Mouse (Mus musculus) MEL (cell line): Measurements from ENCODE around the gene Cisd3. TPM values are rescaled to one million over a fixed set of nuclear protein-coding genes. Genes with fewer than 3 reads are reported as not detected.

ENCODE experiments used
- DNase-seq: peaks from one replicate; pipeline ENCODE4 v3.0.0; 2011; ENCODE audit warnings: low read depth, low spot score
- H3K27ac ChIP-seq: 2 replicates; pipeline ENCODE4 v1.5.1; 2012; ENCODE audit warnings: low read depth, mild to moderate bottlenecking, control low read depth, low read length, moderate library complexity; ENCODE audit not compliant: control insufficient read depth
- H3K27me3 ChIP-seq, 2 experiments: fragments of 150-350 bp in 1 of 2; sonication (generic) in 1 of 2; 2 replicates each; pipeline ENCODE4 v1.6.1; 2012; ENCODE audit warnings: low read length in 2 of 2, mild to moderate bottlenecking in 2 of 2, improper control_type of control experiment in 1 of 2, moderate library complexity in 1 of 2; ENCODE audit not compliant: insufficient read depth in 2 of 2, control insufficient read depth in 1 of 2
- H3K36me3 ChIP-seq, 2 experiments: 2 replicates each; pipeline ENCODE4 v1.6.1; 2012 to 2014; ENCODE audit warnings: low read length in 2 of 2, improper control_type of control experiment in 1 of 2, inconsistent platforms in 1 of 2, mild to moderate bottlenecking in 1 of 2; ENCODE audit not compliant: insufficient read depth in 2 of 2, control insufficient read depth in 1 of 2
- H3K4me1 ChIP-seq, 2 experiments: fragments of 150-350 bp in 1 of 2; sonication (generic) in 1 of 2; 2 replicates each; pipeline ENCODE4 v1.6.1; 2012; ENCODE audit warnings: low read length in 2 of 2, improper control_type of control experiment in 1 of 2, mild to moderate bottlenecking in 1 of 2; ENCODE audit not compliant: insufficient read depth in 2 of 2, control insufficient read depth in 1 of 2
- H3K4me3 ChIP-seq, 2 experiments: fragments of 150-350 bp in 1 of 2; sonication (generic) in 1 of 2; 2 replicates each; pipeline ENCODE4 v1.5.1; 2012; ENCODE audit warnings: low read depth in 2 of 2, low read length in 2 of 2, mild to moderate bottlenecking in 2 of 2, moderate library complexity in 2 of 2, control low read depth in 1 of 2, improper control_type of control experiment in 1 of 2; ENCODE audit not compliant: control insufficient read depth in 1 of 2, insufficient read depth in 1 of 2
- H3K79me2 ChIP-seq: 2 replicates; pipeline ENCODE4 v1.6.1; 2012; ENCODE audit warnings: mild to moderate bottlenecking, low read length, moderate library complexity; ENCODE audit not compliant: control insufficient read depth, poor library complexity, insufficient read depth
- H3K9ac ChIP-seq: 2 replicates; pipeline ENCODE4 v1.6.1; 2012; ENCODE audit warnings: low read depth, mild to moderate bottlenecking, control low read depth, low read length, moderate library complexity; ENCODE audit not compliant: control insufficient read depth, poor library complexity, severe bottlenecking
- H3K9me3 ChIP-seq: fragments of 150-350 bp; sonication (generic); replicated peaks from 2 replicates; pipeline ENCODE4 v1.6.1; 2012; ENCODE audit warnings: mild to moderate bottlenecking, low read length, improper control_type of control experiment, moderate library complexity; ENCODE audit not compliant: insufficient read depth
- BHLHE40 ChIP-seq: IDR thresholded peaks from 2 replicates; pipeline ENCODE4 v1.6.1; 2012; ENCODE audit warnings: low read depth, mild to moderate bottlenecking, inconsistent platforms, low read length, improper control_type of control experiment, borderline replicate concordance
- CHD1 ChIP-seq: IDR thresholded peaks from 2 replicates; pipeline ENCODE4 v1.6.1; 2012; ENCODE audit warnings: low read depth, mild to moderate bottlenecking, inconsistent platforms, low read length, improper control_type of control experiment
- CHD2 ChIP-seq: IDR thresholded peaks from 2 replicates; pipeline ENCODE4 v1.6.1; 2011; ENCODE audit warnings: low read length, improper control_type of control experiment
- CTCF ChIP-seq, 3 experiments: IDR thresholded peaks in 2 of 3; conservative IDR thresholded peaks in 1 of 3; 2 replicates each; pipeline ENCODE4 v1.5.1; 2011 to 2012; ENCODE audit warnings: low read length in 3 of 3, low read depth in 2 of 3, mild to moderate bottlenecking in 2 of 3, improper control_type of control experiment in 1 of 3, inconsistent platforms in 1 of 3, mixed read lengths in 1 of 3, moderate library complexity in 1 of 3; ENCODE audit not compliant: control insufficient read depth in 1 of 3, insufficient read depth in 1 of 3, poor library complexity in 1 of 3, severe bottlenecking in 1 of 3
- EP300 ChIP-seq, 2 experiments: IDR thresholded peaks; 2 replicates each; pipeline ENCODE4 v1.6.1; 2011; ENCODE audit warnings: improper control_type of control experiment in 2 of 2, low read length in 2 of 2, low read depth in 1 of 2, mild to moderate bottlenecking in 1 of 2
- ETS1 ChIP-seq: IDR thresholded peaks from 2 replicates; pipeline ENCODE4 v1.6.1; 2012; ENCODE audit warnings: low read depth, mild to moderate bottlenecking, inconsistent platforms, low read length, improper control_type of control experiment, moderate library complexity
- GABPA ChIP-seq: IDR thresholded peaks from 2 replicates; pipeline ENCODE4 v1.6.1; 2012; ENCODE audit warnings: low read depth, mild to moderate bottlenecking, inconsistent platforms, low read length, improper control_type of control experiment, moderate library complexity
- GATA1 ChIP-seq: IDR thresholded peaks from 2 replicates; pipeline ENCODE4 v1.6.1; 2011; ENCODE audit warnings: low read depth, low read length, improper control_type of control experiment
- HCFC1 ChIP-seq: IDR thresholded peaks from 2 replicates; pipeline ENCODE4 v1.6.1; 2012; ENCODE audit warnings: low read depth, mild to moderate bottlenecking, inconsistent platforms, low read length, improper control_type of control experiment, moderate library complexity
- KAT2A ChIP-seq: conservative IDR thresholded peaks from 2 replicates; pipeline ENCODE4 v1.6.1; 2012; ENCODE audit warnings: low read depth, low read length, improper control_type of control experiment, inconsistent platforms
- MAFK ChIP-seq: IDR thresholded peaks from 2 replicates; pipeline ENCODE4 v1.6.1; 2011; ENCODE audit warnings: low read depth, mild to moderate bottlenecking, low read length, improper control_type of control experiment, borderline replicate concordance
- MAZ ChIP-seq: IDR thresholded peaks from 2 replicates; pipeline ENCODE4 v1.6.1; 2012; ENCODE audit warnings: low read depth, mild to moderate bottlenecking, inconsistent platforms, low read length, improper control_type of control experiment
- MXI1 ChIP-seq: IDR thresholded peaks from 2 replicates; pipeline ENCODE4 v1.6.1; 2011; ENCODE audit warnings: mild to moderate bottlenecking, low read depth, low read length, improper control_type of control experiment
- MYB ChIP-seq: IDR thresholded peaks from 2 replicates; pipeline ENCODE4 v1.6.1; 2011; ENCODE audit warnings: mild to moderate bottlenecking, low read depth, low read length, improper control_type of control experiment
- NELFE ChIP-seq: IDR thresholded peaks from 2 replicates; pipeline ENCODE4 v1.6.1; 2011; ENCODE audit warnings: low read depth, low read length, improper control_type of control experiment
- NRF1 ChIP-seq: IDR thresholded peaks from 2 replicates; pipeline ENCODE4 v1.6.1; 2014; ENCODE audit warnings: low read depth, mild to moderate bottlenecking, inconsistent platforms, low read length, improper control_type of control experiment, moderate library complexity; ENCODE audit not compliant: poor library complexity, insufficient read depth, severe bottlenecking
- POLR2A ChIP-seq, 2 experiments: IDR thresholded peaks; 2 replicates each; pipeline ENCODE4 v1.6.1; 2011 to 2012; ENCODE audit warnings: low read length in 2 of 2, mild to moderate bottlenecking in 2 of 2, control low read depth in 1 of 2, improper control_type of control experiment in 1 of 2, low read depth in 1 of 2, moderate library complexity in 1 of 2; ENCODE audit not compliant: control insufficient read depth in 1 of 2, insufficient read depth in 1 of 2, poor library complexity in 1 of 2
- POLR2AphosphoS2 ChIP-seq: IDR thresholded peaks from 2 replicates; pipeline ENCODE4 v1.6.1; 2011; ENCODE audit warnings: low read length, improper control_type of control experiment
- POLR2AphosphoS5 ChIP-seq: IDR thresholded peaks from 2 replicates; pipeline ENCODE4 v1.6.1; 2012; ENCODE audit warnings: low read depth, borderline replicate concordance, mild to moderate bottlenecking, inconsistent platforms, low read length, moderate library complexity, mixed read lengths
- RAD21 ChIP-seq: IDR thresholded peaks from 2 replicates; pipeline ENCODE4 v1.6.1; 2011; ENCODE audit warnings: mild to moderate bottlenecking, low read depth, low read length, improper control_type of control experiment
- RCOR1 ChIP-seq: IDR thresholded peaks from 2 replicates; pipeline ENCODE4 v1.6.1; 2012; ENCODE audit warnings: low read depth, mild to moderate bottlenecking, inconsistent platforms, low read length, improper control_type of control experiment
- SMC3 ChIP-seq: IDR thresholded peaks from 2 replicates; pipeline ENCODE4 v1.6.1; 2011; ENCODE audit warnings: low read depth, low read length, improper control_type of control experiment
- TBP ChIP-seq: IDR thresholded peaks from 2 replicates; pipeline ENCODE4 v1.8.0; 2011; ENCODE audit warnings: low read depth, low read length, improper control_type of control experiment
- TCF12 ChIP-seq: IDR thresholded peaks from 2 replicates; pipeline ENCODE4 v1.6.1; 2014; ENCODE audit warnings: low read depth, mild to moderate bottlenecking, inconsistent platforms, low read length, improper control_type of control experiment, moderate library complexity
- UBTF ChIP-seq: IDR thresholded peaks from 2 replicates; pipeline ENCODE4 v1.6.1; 2012; ENCODE audit warnings: low read depth, mild to moderate bottlenecking, inconsistent platforms, low read length, improper control_type of control experiment, moderate library complexity, borderline replicate concordance; ENCODE audit not compliant: insufficient read depth
- USF1 ChIP-seq: IDR thresholded peaks from 2 replicates; pipeline ENCODE4 v1.6.1; 2014; ENCODE audit warnings: low read depth, mild to moderate bottlenecking, inconsistent platforms, low read length, improper control_type of control experiment, moderate library complexity
- USF2 ChIP-seq, 2 experiments: IDR thresholded peaks; 2 replicates each; pipeline ENCODE4 v1.6.1; 2011 to 2012; ENCODE audit warnings: improper control_type of control experiment in 2 of 2, low read length in 2 of 2, borderline replicate concordance in 1 of 2, inconsistent platforms in 1 of 2, low read depth in 1 of 2, mild to moderate bottlenecking in 1 of 2; ENCODE audit not compliant: insufficient read depth in 1 of 2
- ZC3H11A ChIP-seq: IDR thresholded peaks from 2 replicates; pipeline ENCODE4 v1.6.1; 2012; ENCODE audit warnings: low read depth, mild to moderate bottlenecking, inconsistent platforms, low read length, improper control_type of control experiment
- ZKSCAN1 ChIP-seq: IDR thresholded peaks from 2 replicates; pipeline ENCODE4 v1.6.1; 2012; ENCODE audit warnings: low read depth, mild to moderate bottlenecking, inconsistent platforms, low read length, improper control_type of control experiment, moderate library complexity
- ZMIZ1 ChIP-seq: IDR thresholded peaks from 2 replicates; pipeline ENCODE4 v1.6.1; 2012; ENCODE audit warnings: low read depth, mild to moderate bottlenecking, inconsistent platforms, low read length, improper control_type of control experiment, moderate library complexity
- ZNF384 ChIP-seq: IDR thresholded peaks from 2 replicates; pipeline ENCODE4 v1.6.1; 2012; ENCODE audit warnings: low read depth, mild to moderate bottlenecking, inconsistent platforms, low read length, improper control_type of control experiment
- polyA plus RNA-seq, 2 experiments: library from polyadenylated mRNA; stranded (reverse) in 1 of 2; unstranded in 1 of 2; fragments of >175 nt in 1 of 2; fragments of >200 nt in 1 of 2; gene quantifications; 2 replicates each; pipeline versions ENCODE4 v1.2.1 to v1.2.4; 2012; ENCODE audit warnings: low replicate concordance in 2 of 2, low read depth in 1 of 2; ENCODE audit not compliant: insufficient read length in 2 of 2, insufficient read depth in 1 of 2, missing spikeins in 1 of 2
- total RNA-seq: library from RNA; depleted of rRNA; stranded (reverse); fragments of 300-350 nt; gene quantifications from 2 replicates; pipeline ENCODE4 v1.2.3, GENCODE M21; 2012

The Cisd3 gene
- total and polyA plus RNA-seq, 3 experiments = 1.7 to 6.1 TPM; not detected in 1

DNA sequence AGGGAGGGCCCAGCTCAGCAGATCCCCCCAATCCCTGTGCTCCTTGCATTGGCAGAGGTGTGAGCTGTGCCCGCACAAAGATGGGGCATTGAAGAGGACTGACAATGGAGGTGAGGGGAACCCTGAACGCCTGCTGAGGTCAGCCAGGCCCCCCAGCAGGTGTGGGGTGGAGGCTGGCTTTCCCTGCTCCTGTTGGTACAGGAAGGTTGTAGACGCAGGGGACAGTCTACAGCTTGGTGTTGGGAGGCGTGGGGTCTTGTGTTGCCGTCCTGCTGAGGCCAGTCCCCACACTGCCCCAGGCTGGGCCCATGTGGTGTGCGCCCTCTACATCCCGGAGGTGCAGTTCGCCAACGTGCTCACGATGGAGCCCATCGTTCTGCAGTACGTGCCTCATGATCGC is 20.2 kb upstream of the Cisd3 start:
- Histone ChIP-seq H3K9ac (no peak overlapping the region), H3K9me3 (no peaks in the 10 kb centered on the region), H3K27me3 (no peaks in the 10 kb centered on the region), H3K4me3 (no peak overlapping the region), H3K79me2 (peaks cover 7% of the 10 kb centered on the region), H3K36me3 (no peaks in the 10 kb centered on the region; a peak in 1 of 4 replicates), H3K4me1 (peaks cover 8 to 12% of the 10 kb centered on the region in 2 experiments), H3K27ac (no peak overlapping the region)
- DNase-seq = no peak
- TF ChIP-seq UBTF = no peak
- TF ChIP-seq MAZ = no peak
- TF ChIP-seq POLR2A (IDR thresholded peaks at IDR 0.05; ENCODE audit: control insufficient read depth in 1 of 2, insufficient read depth in 1 of 2, low read depth in 1 of 2, low read length in 2 of 2, poor library complexity in 1 of 2) = no peak
- TF ChIP-seq NELFE = no peak
- no peak for TF ChIP-seq SMC3
- no peak for TF ChIP-seq ZNF384
- TF ChIP-seq TBP = no peak
- no peak for TF ChIP-seq USF2 (IDR thresholded peaks at IDR 0.05; ENCODE audit: borderline replicate concordance in 1 of 2, insufficient read depth in 1 of 2, low read depth in 1 of 2, low read length in 2 of 2)
- TF ChIP-seq CHD2 = no peak
- no peak for TF ChIP-seq ZKSCAN1
- no peak for TF ChIP-seq ZC3H11A
- TF ChIP-seq CHD1 = no peak
- TF ChIP-seq MXI1 = no peak
- no peak for TF ChIP-seq GATA1

DNA sequence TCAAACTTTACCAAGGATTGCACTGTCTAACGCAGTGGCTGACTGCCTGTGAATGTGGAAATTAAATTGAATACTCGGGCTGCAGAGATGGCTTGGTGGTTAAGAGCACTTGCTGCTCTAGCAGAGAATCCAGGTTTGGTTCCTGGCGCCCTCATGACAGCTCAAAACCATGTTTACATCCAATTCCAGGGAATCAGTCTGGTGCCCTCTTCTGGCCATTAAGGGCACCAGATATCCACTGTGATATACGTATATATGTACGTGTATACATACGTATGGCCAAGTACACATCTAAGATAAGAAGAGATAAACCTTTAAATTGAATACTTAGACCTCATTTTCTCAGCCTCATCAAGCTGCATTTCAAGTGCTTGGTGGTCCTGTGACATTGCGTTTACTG is 19.4 kb upstream of the Cisd3 start:
- Histone ChIP-seq H3K4me3 (no peak overlapping the region), H3K9me3 (no peaks in the 10 kb centered on the region), H3K79me2 (peaks cover 7% of the 10 kb centered on the region), H3K9ac (no peak overlapping the region), H3K27me3 (no peaks in the 10 kb centered on the region), H3K4me1 (peaks cover 3 to 9% of the 10 kb centered on the region in 2 experiments; a peak in 3 of 4 replicates), H3K27ac (no peak overlapping the region), H3K36me3 (no peaks in the 10 kb centered on the region; a peak in 1 of 4 replicates)
- peak; percentile 55 for DNase-seq
- TF ChIP-seq POLR2AphosphoS5 (no peak), POLR2AphosphoS2 (no peak), BHLHE40 (no peak), CTCF (IDR thresholded peaks at IDR 0.05 in 2 of 3, conservative IDR thresholded peaks at IDR 0.05 in 1 of 3; ENCODE audit: control insufficient read depth in 1 of 3, insufficient read depth in 1 of 3, low read depth in 2 of 3, low read length in 3 of 3, poor library complexity in 1 of 3, severe bottlenecking in 1 of 3) (peak; percentile 43 to 76 (median 74)), ZC3H11A (peak; percentile 5; the same call in 1 of the 2 replicates), MAFK (no peak), MYB (no peak), POLR2A (IDR thresholded peaks at IDR 0.05; ENCODE audit: control insufficient read depth in 1 of 2, insufficient read depth in 1 of 2, low read depth in 1 of 2, low read length in 2 of 2, poor library complexity in 1 of 2) (no peak), EP300 (IDR thresholded peaks at IDR 0.05; ENCODE audit: low read depth in 1 of 2, low read length in 2 of 2) (no peak), GABPA (no peak), ZMIZ1 (no peak), SMC3 (peak; percentile 60), NRF1 (no peak), ETS1 (no peak), RAD21 (peak; percentile 29), TCF12 (no peak), TBP (0 out of 2 replicates have a peak, but pooled peaks have one; percentile 13), HCFC1 (no peak), USF1 (no peak), KAT2A (no peak), RCOR1 (no peak), CHD1 (no peak), ZKSCAN1 (no peak), CHD2 (no peak)
